Mouse (Mus musculus) hindbrain, embryonic 11.5 days (tissue): ENCODE results near the gene BC067074. TPM values are rescaled to one million over a fixed set of nuclear protein-coding genes. Genes with fewer than 3 reads are reported as not detected.

ENCODE experiments used
- ATAC-seq: fragments of 200-750 bp; cut with Nextera tagmentation; 2 replicates; pipeline ENCODE4 v1.8.0; 2017; ENCODE audit warnings: mild to moderate bottlenecking, moderate TSS enrichment, moderate library complexity; ENCODE audit not compliant: low FRiP score
- DNase-seq: peaks from one replicate; pipeline ENCODE4 v3.0.0-alpha.2; 2015; ENCODE audit warnings: low spot score
- H3K27ac ChIP-seq: fragments of 300-500 bp; sonication (generic); 2 replicates; pipeline ENCODE4 v1.5.1; 2014; ENCODE audit warnings: mild to moderate bottlenecking, low read depth, low read length
- H3K27me3 ChIP-seq: fragments of 300-500 bp; sonication (generic); 2 replicates; pipeline ENCODE4 v1.6.1; 2014; ENCODE audit warnings: mild to moderate bottlenecking, low read length, moderate library complexity, mixed read lengths; ENCODE audit not compliant: control insufficient read depth, insufficient read depth
- H3K36me3 ChIP-seq: fragments of 300-500 bp; sonication (generic); 2 replicates; pipeline ENCODE4 v1.6.1; 2014; ENCODE audit warnings: mild to moderate bottlenecking, low read length, moderate library complexity, mixed read lengths; ENCODE audit not compliant: control insufficient read depth, insufficient read depth
- H3K4me1 ChIP-seq: fragments of 300-500 bp; sonication (generic); replicated peaks from 2 replicates; pipeline ENCODE4 v1.6.1; 2014; ENCODE audit warnings: low read length, mixed read lengths; ENCODE audit not compliant: control insufficient read depth, insufficient read depth
- H3K4me2 ChIP-seq: fragments of 300-500 bp; sonication (generic); replicated peaks from 2 replicates; pipeline ENCODE4 v1.6.1; 2014; ENCODE audit warnings: mild to moderate bottlenecking, low read depth, low read length
- H3K4me3 ChIP-seq: fragments of 300-500 bp; sonication (generic); 2 replicates; pipeline ENCODE4 v1.5.1; 2014; ENCODE audit warnings: low read depth, low read length
- H3K9ac ChIP-seq: fragments of 300-500 bp; sonication (generic); 2 replicates; pipeline ENCODE4 v1.6.1; 2014; ENCODE audit warnings: low read depth, low read length
- H3K9me3 ChIP-seq: fragments of 300-500 bp; sonication (generic); 2 replicates; pipeline ENCODE4 v1.6.1; 2016; ENCODE audit warnings: low read length; ENCODE audit not compliant: control insufficient read depth
- WGBS: fragments of 180-500 bp; shearing (Covaris S2); extraction: QIAGEN DNeasy Blood & Tissue Kit; methylation state at CpG from one replicate; pipeline ENCODE4 v1.1.7; 2014; 5-methylcytosine and 5-hydroxymethylcytosine counted together
- polyA plus RNA-seq: library from polyadenylated mRNA; unstranded; fragments of >200 nt; fragmentation: Nextera tagmentation; extraction: Ambion mirVana; gene quantifications from 2 replicates; pipeline ENCODE4 v1.2.1, GENCODE M21; 2014

The BC067074 gene
- polyA plus RNA-seq, 1 experiment from 2014 or later: 1.9 TPM

- H3K27ac ChIP-seq: no peak overlapping the region
- H3K4me2 ChIP-seq: no peak overlapping the region
- DNase-seq (no peak), ATAC-seq (no peak)
- no peak overlapping the region for H3K4me3 ChIP-seq
- H3K9me3 ChIP-seq: no peaks in the 10 kb centered on the region
- 85% methylated on average over 4 of the region's 4 CpGs for WGBS
- no peaks in the 10 kb centered on the region for H3K36me3 ChIP-seq
- H3K4me1 ChIP-seq: no peaks in the 10 kb centered on the region
- H3K9ac ChIP-seq: no peak overlapping the region
- no peaks in the 10 kb centered on the region; the same call in 1 of the 2 replicates for H3K27me3 ChIP-seq
Measured at GRCm38 (mm10) chr13:113334773-113335172, 41.8 kb downstream of the BC067074 start.

- H3K4me2 ChIP-seq: no peak overlapping the region
- DNase-seq: peak; percentile 67
- WGBS: 51% methylated on average over 6 of the region's 6 CpGs
- H3K27ac ChIP-seq: no peak overlapping the region
- no peaks in the 10 kb centered on the region; the same call in 1 of the 2 replicates for H3K27me3 ChIP-seq
- no peaks in the 10 kb centered on the region for H3K36me3 ChIP-seq
- H3K9ac ChIP-seq: no peak overlapping the region
- no peak overlapping the region for H3K4me3 ChIP-seq
- ATAC-seq: peak; percentile 33; the same call in 1 of the 2 replicates
- H3K4me1 ChIP-seq: no peaks in the 10 kb centered on the region
- H3K9me3 ChIP-seq: no peaks in the 10 kb centered on the region
Measured at GRCm38 (mm10) chr13:113337223-113337858, 44.4 kb downstream of the BC067074 start.

- Histone ChIP-seq H3K27ac (no peak overlapping the region), H3K4me3 (no peak overlapping the region), H3K9me3 (no peaks in the 10 kb centered on the region), H3K27me3 (no peaks in the 10 kb centered on the region; the same call in 1 of the 2 replicates), H3K4me2 (no peak overlapping the region), H3K9ac (no peak overlapping the region), H3K4me1 (no peaks in the 10 kb centered on the region), H3K36me3 (no peaks in the 10 kb centered on the region)
- WGBS: 45% methylated on average over 2 of the region's 2 CpGs
- ATAC-seq (no peak), DNase-seq (no peak)
Measured at GRCm38 (mm10) chr13:113340644-113341043, 47.7 kb downstream of the BC067074 start.

- Histone ChIP-seq H3K36me3 (no peaks in the 10 kb centered on the region), H3K9me3 (no peaks in the 10 kb centered on the region), H3K27ac (no peak overlapping the region), H3K9ac (no peak overlapping the region), H3K4me1 (no peaks in the 10 kb centered on the region), H3K27me3 (no peaks in the 10 kb centered on the region; the same call in 1 of the 2 replicates), H3K4me3 (no peak overlapping the region), H3K4me2 (no peak overlapping the region)
- DNase-seq: no peak
- ATAC-seq: no peak
Measured at GRCm38 (mm10) chr13:113341161-113341560, 48.2 kb downstream of the BC067074 start.

GRCm38 (mm10) chr13:113342355-113342919 is 49.5 kb downstream of the BC067074 start:
- H3K9me3 ChIP-seq: no peaks in the 10 kb centered on the region
- H3K27me3 ChIP-seq: no peaks in the 10 kb centered on the region
- DNase-seq: no peak
- H3K4me3 ChIP-seq: no peak overlapping the region
- no peaks in the 10 kb centered on the region for H3K36me3 ChIP-seq
- H3K4me2 ChIP-seq: no peak overlapping the region
- no peak overlapping the region for H3K27ac ChIP-seq
- 84% methylated on average over 10 of the region's 10 CpGs for WGBS
- H3K4me1 ChIP-seq: no peaks in the 10 kb centered on the region
- no peak overlapping the region for H3K9ac ChIP-seq
- no peak for ATAC-seq

- H3K4me3 ChIP-seq: no peak overlapping the region
- no peaks in the 10 kb centered on the region for H3K36me3 ChIP-seq
- ATAC-seq (no peak), DNase-seq (no peak)
- H3K27me3 ChIP-seq: no peaks in the 10 kb centered on the region
- no peak overlapping the region for H3K9ac ChIP-seq
- H3K4me2 ChIP-seq: no peak overlapping the region
- no peak overlapping the region for H3K27ac ChIP-seq
- H3K9me3 ChIP-seq: no peaks in the 10 kb centered on the region
- WGBS: 58% methylated on average over 11 of the region's 11 CpGs
- H3K4me1 ChIP-seq: peaks cover 2% of the 10 kb centered on the region; the same call in 1 of the 2 replicates
Measured at GRCm38 (mm10) chr13:113350743-113351430, 57.9 kb downstream of the BC067074 start.

GRCm38 (mm10) chr13:113353546-113353945 is 60.6 kb downstream of the BC067074 start:
- DNase-seq (no peak), ATAC-seq (no peak)
- Histone ChIP-seq H3K4me3 (no peak overlapping the region), H3K4me2 (no peak overlapping the region), H3K9me3 (no peaks in the 10 kb centered on the region), H3K27ac (no peak overlapping the region), H3K9ac (no peak overlapping the region), H3K4me1 (peaks cover 2% of the 10 kb centered on the region; the same call in 1 of the 2 replicates), H3K27me3 (no peaks in the 10 kb centered on the region), H3K36me3 (no peaks in the 10 kb centered on the region)
- WGBS: 79% methylated on average over 3 of the region's 3 CpGs

- no peak for ATAC-seq
- DNase-seq: no peak
- H3K27ac ChIP-seq: no peak overlapping the region
- H3K9me3 ChIP-seq: no peaks in the 10 kb centered on the region
- no peak overlapping the region for H3K4me3 ChIP-seq
- no peak overlapping the region for H3K4me2 ChIP-seq
- H3K27me3 ChIP-seq: no peaks in the 10 kb centered on the region
- no peak overlapping the region for H3K9ac ChIP-seq
- 93% methylated on average over 4 of the region's 4 CpGs for WGBS
- H3K4me1 ChIP-seq: peaks cover 2% of the 10 kb centered on the region; the same call in 1 of the 2 replicates
- no peaks in the 10 kb centered on the region for H3K36me3 ChIP-seq
Measured at GRCm38 (mm10) chr13:113353955-113354354, 61.0 kb downstream of the BC067074 start.
